Mouse (Mus musculus) cerebellum, adult 2 months (tissue): ENCODE data around the gene Per3.

Experiments
- CTCF ChIP-seq: fragments of 200-500 bp; IDR thresholded peaks from 2 replicates; pipeline ENCODE4 v1.5.1; 2011; ENCODE audit warnings: low read depth, mild to moderate bottlenecking, control low read depth, low read length, moderate library complexity, borderline replicate concordance; ENCODE audit not compliant: insufficient read depth
- POLR2A ChIP-seq: fragments of 200-500 bp; IDR thresholded peaks from 2 replicates; pipeline ENCODE4 v1.6.1; 2011; ENCODE audit warnings: low read length, control low read depth, borderline replicate concordance; ENCODE audit not compliant: insufficient read depth

GRCm38 (mm10) chr4:150956369-150957105 is 87.9 kb downstream of the Per3 start:
- TF ChIP-seq CTCF = no peak
- no peak for TF ChIP-seq POLR2A
